Mouse (Mus musculus): Measurements from ENCODE around the gene Sspo. TPM values are rescaled to one million over a fixed set of nuclear protein-coding genes. Genes with fewer than 3 reads are reported as not detected.

Gene Sspo
- total RNA-seq, 1 experiment from 2014 or later: 0.10 TPM

- no peak for ATAC-seq (replicated peaks; ENCODE audit: insufficient number of reproducible peaks, low FRiP score, low TSS enrichment, poor library complexity, severe bottlenecking)
Observed at GRCm38 (mm10) chr6:48529871-48530440, 81.9 kb downstream of the Sspo start.

- ATAC-seq (replicated peaks; ENCODE audit: insufficient number of reproducible peaks, low FRiP score, low TSS enrichment, poor library complexity, severe bottlenecking): no peak
Observed at GRCm38 (mm10) chr6:48530862-48531261, 82.8 kb downstream of the Sspo start.

GRCm38 (mm10) chr6:48533475-48533874 lies 85.4 kb downstream of the Sspo start:
- no peak for ATAC-seq (replicated peaks; ENCODE audit: insufficient number of reproducible peaks, low FRiP score, low TSS enrichment, poor library complexity, severe bottlenecking)

- ATAC-seq (replicated peaks; ENCODE audit: insufficient number of reproducible peaks, low FRiP score, low TSS enrichment, poor library complexity, severe bottlenecking): no peak
Observed at GRCm38 (mm10) chr6:48534913-48535312, 86.9 kb downstream of the Sspo start.

- no peak for ATAC-seq (replicated peaks; ENCODE audit: insufficient number of reproducible peaks, low FRiP score, low TSS enrichment, poor library complexity, severe bottlenecking)
Observed at GRCm38 (mm10) chr6:48536091-48536490, 88.1 kb downstream of the Sspo start.

- no peak for ATAC-seq (replicated peaks; ENCODE audit: insufficient number of reproducible peaks, low FRiP score, low TSS enrichment, poor library complexity, severe bottlenecking)
Observed at GRCm38 (mm10) chr6:48537105-48537954, 89.3 kb downstream of the Sspo start, which contains the start of gene Atp6v0e2. TSS of gene Atp6v0e2 (plus strand) at chr6:48537615.

GRCm38 (mm10) chr6:48538841-48539737 lies 91.1 kb downstream of the Sspo start:
- peak; percentile 63 for ATAC-seq (replicated peaks; ENCODE audit: insufficient number of reproducible peaks, low FRiP score, low TSS enrichment, poor library complexity, severe bottlenecking)

GRCm38 (mm10) chr6:48539860-48540259 lies 91.8 kb downstream of the Sspo start:
- ATAC-seq (replicated peaks; ENCODE audit: insufficient number of reproducible peaks, low FRiP score, low TSS enrichment, poor library complexity, severe bottlenecking): no peak

GRCm38 (mm10) chr6:48540721-48541120 lies 92.7 kb downstream of the Sspo start:
- ATAC-seq (replicated peaks; ENCODE audit: insufficient number of reproducible peaks, low FRiP score, low TSS enrichment, poor library complexity, severe bottlenecking): no peak

GRCm38 (mm10) chr6:48541560-48542450 lies 93.8 kb downstream of the Sspo start:
- no peak for ATAC-seq (replicated peaks; ENCODE audit: insufficient number of reproducible peaks, low FRiP score, low TSS enrichment, poor library complexity, severe bottlenecking)

- no peak for ATAC-seq (replicated peaks; ENCODE audit: insufficient number of reproducible peaks, low FRiP score, low TSS enrichment, poor library complexity, severe bottlenecking)
Observed at GRCm38 (mm10) chr6:48542631-48543030, 94.6 kb downstream of the Sspo start.

GRCm38 (mm10) chr6:48545251-48545650 lies 97.2 kb downstream of the Sspo start:
- ATAC-seq (replicated peaks; ENCODE audit: insufficient number of reproducible peaks, low FRiP score, low TSS enrichment, poor library complexity, severe bottlenecking): no peak

- ATAC-seq (replicated peaks; ENCODE audit: insufficient number of reproducible peaks, low FRiP score, low TSS enrichment, poor library complexity, severe bottlenecking): no peak
Observed at GRCm38 (mm10) chr6:48546271-48546670, 98.2 kb downstream of the Sspo start.

- ATAC-seq (replicated peaks; ENCODE audit: insufficient number of reproducible peaks, low FRiP score, low TSS enrichment, poor library complexity, severe bottlenecking): no peak
Observed at GRCm38 (mm10) chr6:48546858-48547257, 98.8 kb downstream of the Sspo start.

GRCm38 (mm10) chr6:48548314-48548713 lies 100.3 kb downstream of the Sspo start:
- no peak for ATAC-seq (replicated peaks; ENCODE audit: insufficient number of reproducible peaks, low FRiP score, low TSS enrichment, poor library complexity, severe bottlenecking)

All from monocyte, adult 5-6 weeks (primary cell).